Mouse (Mus musculus): ENCODE measurements at regions not wholly inside any gene's neighbourhood (a gene's known extent, or its start where the extent isn't known, plus 50 kb on each side); places are given as distances from the start of the nearest gene placed in this dataset.

- no peak overlapping the region for H3K4me3 ChIP-seq
- no peaks in the 10 kb centered on the region for H3K27me3 ChIP-seq (ENCODE audit: control insufficient read depth, insufficient read depth, low read length)
- no peaks in the 10 kb centered on the region; the same call in 1 of the 2 replicates for H3K4me1 ChIP-seq (ENCODE audit: control insufficient read depth, insufficient read depth, low read length)
- H3K79me2 ChIP-seq (replicated peaks; ENCODE audit: control insufficient read depth, insufficient read depth, low read length) = no peaks in the 10 kb centered on the region
- 79% methylated on average over 7 of the region's 7 CpGs for WGBS
- no peak overlapping the region for H3K27ac ChIP-seq
- no peaks in the 10 kb centered on the region for H3K36me3 ChIP-seq (ENCODE audit: control insufficient read depth, insufficient read depth, low read length)
- TF ChIP-seq EP300 (IDR thresholded peaks at IDR 0.05; ENCODE audit: insufficient read depth, low read depth, low read length) (no peak), CTCF (IDR thresholded peaks at IDR 0.05) (no peak), POLR2A (IDR thresholded peaks at IDR 0.05; ENCODE audit: insufficient read depth, low read depth, low read length) (no peak)
- DNase-seq = no peak
- intact Hi-C loops (cut with DNase I) = no loop called here
- H3K9ac ChIP-seq (ENCODE audit: low read depth, low read length) = no peak overlapping the region
Measured at GRCm38 (mm10) chr12:32692962-32693361, 126.4 kb upstream of the Nampt start.

- H3K9ac ChIP-seq (ENCODE audit: low read depth, low read length) = no peak overlapping the region
- no peak overlapping the region for H3K4me3 ChIP-seq
- no peaks in the 10 kb centered on the region for H3K36me3 ChIP-seq (ENCODE audit: control insufficient read depth, insufficient read depth, low read length)
- no peaks in the 10 kb centered on the region for H3K79me2 ChIP-seq (replicated peaks; ENCODE audit: control insufficient read depth, insufficient read depth, low read length)
- WGBS = 87% methylated on average over 1 of the region's 1 CpGs
- no peak for DNase-seq
- TF ChIP-seq CTCF (IDR thresholded peaks at IDR 0.05) = no peak
- no peak for TF ChIP-seq POLR2A (IDR thresholded peaks at IDR 0.05; ENCODE audit: insufficient read depth, low read depth, low read length)
- no peak for TF ChIP-seq EP300 (IDR thresholded peaks at IDR 0.05; ENCODE audit: insufficient read depth, low read depth, low read length)
- H3K27ac ChIP-seq = no peak overlapping the region
- intact Hi-C loops (cut with DNase I) = no loop called here
- H3K27me3 ChIP-seq (ENCODE audit: control insufficient read depth, insufficient read depth, low read length) = no peaks in the 10 kb centered on the region
- no peaks in the 10 kb centered on the region; the same call in 1 of the 2 replicates for H3K4me1 ChIP-seq (ENCODE audit: control insufficient read depth, insufficient read depth, low read length)
Measured at GRCm38 (mm10) chr12:32693678-32694077, 125.7 kb upstream of the Nampt start.

GRCm38 (mm10) chr12:32696832-32697231 is 122.5 kb upstream of the Nampt start:
- Histone ChIP-seq H3K36me3 (ENCODE audit: control insufficient read depth, insufficient read depth, low read length) (no peaks in the 10 kb centered on the region), H3K27ac (no peak overlapping the region), H3K4me3 (no peak overlapping the region), H3K9ac (ENCODE audit: low read depth, low read length) (no peak overlapping the region), H3K4me1 (ENCODE audit: control insufficient read depth, insufficient read depth, low read length) (no peaks in the 10 kb centered on the region), H3K27me3 (ENCODE audit: control insufficient read depth, insufficient read depth, low read length) (no peaks in the 10 kb centered on the region), H3K79me2 (replicated peaks; ENCODE audit: control insufficient read depth, insufficient read depth, low read length) (no peaks in the 10 kb centered on the region)
- TF ChIP-seq CTCF (IDR thresholded peaks at IDR 0.05) (no peak), EP300 (IDR thresholded peaks at IDR 0.05; ENCODE audit: insufficient read depth, low read depth, low read length) (no peak), POLR2A (IDR thresholded peaks at IDR 0.05; ENCODE audit: insufficient read depth, low read depth, low read length) (no peak)
- no peak for DNase-seq
- WGBS = 84% methylated on average over 2 of the region's 2 CpGs
- intact Hi-C loops (cut with DNase I) = no loop called here

- Histone ChIP-seq H3K4me1 (ENCODE audit: control insufficient read depth, insufficient read depth, low read length) (peaks cover 2% of the 10 kb centered on the region; the same call in 1 of the 2 replicates), H3K9ac (ENCODE audit: low read depth, low read length) (no peak overlapping the region), H3K36me3 (ENCODE audit: control insufficient read depth, insufficient read depth, low read length) (no peaks in the 10 kb centered on the region), H3K79me2 (replicated peaks; ENCODE audit: control insufficient read depth, insufficient read depth, low read length) (no peaks in the 10 kb centered on the region), H3K27ac (no peak overlapping the region), H3K4me3 (no peak overlapping the region), H3K27me3 (ENCODE audit: control insufficient read depth, insufficient read depth, low read length) (no peaks in the 10 kb centered on the region)
- DNase-seq = no peak
- intact Hi-C loops (cut with DNase I) = no loop called here
- 63% methylated on average over 10 of the region's 10 CpGs for WGBS
- no peak for TF ChIP-seq POLR2A (IDR thresholded peaks at IDR 0.05; ENCODE audit: insufficient read depth, low read depth, low read length)
- no peak for TF ChIP-seq CTCF (IDR thresholded peaks at IDR 0.05)
- no peak for TF ChIP-seq EP300 (IDR thresholded peaks at IDR 0.05; ENCODE audit: insufficient read depth, low read depth, low read length)
Measured at GRCm38 (mm10) chr12:32709188-32709587, 110.2 kb upstream of the Nampt start.

GRCm38 (mm10) chr12:32717129-32717921 is 102.0 kb upstream of the Nampt start:
- H3K9ac ChIP-seq (ENCODE audit: low read depth, low read length) = no peak overlapping the region
- DNase-seq = peak; percentile 82 to 90
- no peak overlapping the region for H3K4me3 ChIP-seq
- TF ChIP-seq CTCF (IDR thresholded peaks at IDR 0.05) (no peak), POLR2A (IDR thresholded peaks at IDR 0.05; ENCODE audit: insufficient read depth, low read depth, low read length) (0 out of 2 replicates have a peak, but pooled peaks have one; percentile 32), EP300 (IDR thresholded peaks at IDR 0.05; ENCODE audit: insufficient read depth, low read depth, low read length) (peak; percentile 95)
- H3K79me2 ChIP-seq (replicated peaks; ENCODE audit: control insufficient read depth, insufficient read depth, low read length) = no peaks in the 10 kb centered on the region
- peaks cover 8% of the 10 kb centered on the region for H3K36me3 ChIP-seq (ENCODE audit: control insufficient read depth, insufficient read depth, low read length)
- peaks cover 6% of the 10 kb centered on the region for H3K4me1 ChIP-seq (ENCODE audit: control insufficient read depth, insufficient read depth, low read length)
- H3K27me3 ChIP-seq (ENCODE audit: control insufficient read depth, insufficient read depth, low read length) = no peaks in the 10 kb centered on the region
- WGBS = 23% methylated on average over 5 of the region's 5 CpGs
- H3K27ac ChIP-seq = peak overlapping the region; percentile 61
- intact Hi-C loops (cut with DNase I) = loop anchor here (5.0 kb wide), 2 partner anchors 50 to 80 kb away; no protein-coding TSS in a partner anchor

- no peak overlapping the region for H3K9ac ChIP-seq (ENCODE audit: low read depth, low read length)
- intact Hi-C loops (cut with DNase I) = loop anchor here (2.0 to 5.0 kb wide), 3 partner anchors 48 to 102 kb away; no protein-coding TSS in a partner anchor
- 81% methylated on average over 4 of the region's 4 CpGs for WGBS
Measured at GRCm38 (mm10) chr12:32719203-32719602, 100.1 kb upstream of the Nampt start.

More at GRCm38 (mm10) chr12:32719203-32719602, 100.1 kb upstream of the Nampt start:
- H3K27me3 ChIP-seq (ENCODE audit: control insufficient read depth, insufficient read depth, low read length) = no peaks in the 10 kb centered on the region
- no peaks in the 10 kb centered on the region for H3K79me2 ChIP-seq (replicated peaks; ENCODE audit: control insufficient read depth, insufficient read depth, low read length)
- H3K36me3 ChIP-seq (ENCODE audit: control insufficient read depth, insufficient read depth, low read length) = peaks cover 8% of the 10 kb centered on the region
- DNase-seq = no peak
- no peak overlapping the region for H3K27ac ChIP-seq
- TF ChIP-seq CTCF (IDR thresholded peaks at IDR 0.05) = no peak
- H3K4me3 ChIP-seq = no peak overlapping the region
- peaks cover 6% of the 10 kb centered on the region for H3K4me1 ChIP-seq (ENCODE audit: control insufficient read depth, insufficient read depth, low read length)

Measured in heart, adult 2 months (tissue).